Mouse (Mus musculus) hindbrain, embryonic 13.5 days (tissue): ENCODE measurements around the gene Ttc17. TPM values are rescaled to one million over a fixed set of nuclear protein-coding genes. Genes with fewer than 3 reads are reported as not detected.

Experiments
- ATAC-seq: fragments of 200-750 bp; cut with Nextera tagmentation; 2 replicates; pipeline ENCODE4 v1.8.0; 2017; ENCODE audit warnings: moderate TSS enrichment; ENCODE audit not compliant: low FRiP score
- H3K27ac ChIP-seq: fragments of 300-500 bp; sonication (generic); 2 replicates; pipeline ENCODE4 v1.5.1; 2015; ENCODE audit warnings: inconsistent platforms, mild to moderate bottlenecking, moderate library complexity
- H3K27me3 ChIP-seq: fragments of 300-500 bp; sonication (generic); 2 replicates; pipeline ENCODE4 v1.6.1; 2015; ENCODE audit warnings: mild to moderate bottlenecking, inconsistent platforms
- H3K36me3 ChIP-seq: fragments of 300-500 bp; sonication (generic); 2 replicates; pipeline ENCODE4 v1.6.1; 2015; ENCODE audit warnings: mild to moderate bottlenecking, inconsistent platforms
- H3K4me1 ChIP-seq: fragments of 300-500 bp; sonication (generic); replicated peaks from 2 replicates; pipeline ENCODE4 v1.6.1; 2015; ENCODE audit warnings: inconsistent platforms
- H3K4me2 ChIP-seq: fragments of 300-500 bp; sonication (generic); 2 replicates; pipeline ENCODE4 v1.6.1; 2015; ENCODE audit warnings: inconsistent platforms, mild to moderate bottlenecking, moderate library complexity
- H3K4me3 ChIP-seq: fragments of 300-500 bp; sonication (generic); 2 replicates; pipeline ENCODE4 v1.5.1; 2015; ENCODE audit warnings: mild to moderate bottlenecking, inconsistent platforms
- H3K9ac ChIP-seq: fragments of 300-500 bp; sonication (generic); 2 replicates; pipeline ENCODE4 v1.6.1; 2015; ENCODE audit warnings: mild to moderate bottlenecking, inconsistent platforms
- H3K9me3 ChIP-seq: fragments of 300-500 bp; sonication (generic); 2 replicates; pipeline ENCODE4 v1.6.1; 2016; ENCODE audit warnings: inconsistent platforms
- whole genome bisulfite sequencing: fragments of 180-500 bp; shearing (Covaris S2); methylation state at CpG from one replicate; pipeline ENCODE4 v1.1.7; 2015; 5-methylcytosine and 5-hydroxymethylcytosine counted together
- polyA plus RNA-seq: library from polyadenylated mRNA; unstranded; fragments of >200 nt; fragmentation: Nextera tagmentation; extraction: Ambion mirVana; gene quantifications from 2 replicates; pipeline ENCODE4 v1.2.1, GENCODE M21; 2015

Gene Ttc17
- polyA plus RNA-seq = 20.3 and 21.8 TPM in 2 replicates

- peak within 1 kb of the TSS; percentile 74 for H3K4me2 ChIP-seq
- peaks cover 38% of the 10 kb centered on the region for H3K4me1 ChIP-seq
- WGBS = under 1% methylated on average over 67 of the region's 77 CpGs
- peak within 1 kb of the TSS; percentile 94 for H3K9ac ChIP-seq
- H3K27me3 ChIP-seq = no peaks in the 10 kb centered on the region
- H3K27ac ChIP-seq = peak within 1 kb of the TSS; percentile 94
- no peaks in the 10 kb centered on the region for H3K9me3 ChIP-seq
- ATAC-seq = peak; percentile 95
- H3K4me3 ChIP-seq = peak within 1 kb of the TSS; percentile 95
- H3K36me3 ChIP-seq = peaks cover 11% of the 10 kb centered on the region; the same call in 1 of the 2 replicates
Observed at GRCm38 (mm10) chr2:94406083-94406957, at the start of gene Ttc17. Ttc17 (minus strand) TSS chr2:94406689.

- H3K27ac ChIP-seq = no peak overlapping the region
- H3K9me3 ChIP-seq = no peaks in the 10 kb centered on the region
- H3K36me3 ChIP-seq = no peaks in the 10 kb centered on the region
- no peak overlapping the region for H3K9ac ChIP-seq
- WGBS = 91% methylated on average over 8 of the region's 8 CpGs
- ATAC-seq = no peak
- no peak overlapping the region for H3K4me2 ChIP-seq
- H3K4me1 ChIP-seq = no peaks in the 10 kb centered on the region
- no peaks in the 10 kb centered on the region for H3K27me3 ChIP-seq
- no peak overlapping the region for H3K4me3 ChIP-seq
Observed at GRCm38 (mm10) chr2:94449643-94450042, 43.2 kb upstream of the Ttc17 start.

- peak overlapping the region; percentile 98 for H3K4me3 ChIP-seq
- peak overlapping the region; percentile 95 for H3K9ac ChIP-seq
- H3K36me3 ChIP-seq = no peaks in the 10 kb centered on the region
- H3K27ac ChIP-seq = peak overlapping the region; percentile 86; the same call in 1 of the 2 replicates
- peaks cover 33% of the 10 kb centered on the region for H3K4me1 ChIP-seq
- ATAC-seq = no peak
- peak overlapping the region; percentile 96 for H3K4me2 ChIP-seq
- H3K27me3 ChIP-seq = no peaks in the 10 kb centered on the region
- under 1% methylated on average over 10 of the region's 10 CpGs for WGBS
- no peaks in the 10 kb centered on the region for H3K9me3 ChIP-seq
Observed at GRCm38 (mm10) chr2:94436952-94437351, 30.5 kb upstream of the Ttc17 start.

GRCm38 (mm10) chr2:94435481-94435880, 29.0 kb upstream of the Ttc17 start:
- Histone ChIP-seq H3K9ac (0 out of 2 replicates have a peak overlapping the region, but pooled peaks have one; percentile 19), H3K27me3 (no peaks in the 10 kb centered on the region), H3K4me3 (no peak overlapping the region), H3K4me2 (no peak overlapping the region), H3K9me3 (no peaks in the 10 kb centered on the region), H3K4me1 (peaks cover 33% of the 10 kb centered on the region), H3K36me3 (no peaks in the 10 kb centered on the region), H3K27ac (no peak overlapping the region)
- WGBS = 85% methylated on average over 7 of the region's 7 CpGs
- no peak for ATAC-seq

- no peak for ATAC-seq
- H3K36me3 ChIP-seq = no peaks in the 10 kb centered on the region
- H3K9ac ChIP-seq = peak overlapping the region; percentile 19; the same call in 1 of the 2 replicates
- H3K4me2 ChIP-seq = no peak overlapping the region
- H3K27ac ChIP-seq = no peak overlapping the region
- 65% methylated on average over 1 of the region's 1 CpGs for WGBS
- peaks cover 33% of the 10 kb centered on the region for H3K4me1 ChIP-seq
- no peak overlapping the region for H3K4me3 ChIP-seq
- H3K9me3 ChIP-seq = no peaks in the 10 kb centered on the region
- no peaks in the 10 kb centered on the region for H3K27me3 ChIP-seq
Observed at GRCm38 (mm10) chr2:94434833-94435232, 28.3 kb upstream of the Ttc17 start.

- ATAC-seq = no peak
- H3K4me2 ChIP-seq = no peak overlapping the region
- H3K36me3 ChIP-seq = peaks cover 6% of the 10 kb centered on the region
- no peaks in the 10 kb centered on the region for H3K9me3 ChIP-seq
- no peak overlapping the region for H3K27ac ChIP-seq
- H3K4me3 ChIP-seq = no peak overlapping the region
- H3K27me3 ChIP-seq = no peaks in the 10 kb centered on the region
- H3K4me1 ChIP-seq = peaks cover 32% of the 10 kb centered on the region
- no peak overlapping the region for H3K9ac ChIP-seq
- WGBS = 88% methylated on average over 2 of the region's 2 CpGs
Observed at GRCm38 (mm10) chr2:94432214-94432613, 25.7 kb upstream of the Ttc17 start.

GRCm38 (mm10) chr2:94428456-94428855, 22.0 kb upstream of the Ttc17 start:
- Histone ChIP-seq H3K4me2 (no peak overlapping the region), H3K36me3 (peaks cover 37% of the 10 kb centered on the region), H3K4me1 (peaks cover 6% of the 10 kb centered on the region), H3K27ac (no peak overlapping the region), H3K9me3 (no peaks in the 10 kb centered on the region), H3K9ac (no peak overlapping the region), H3K4me3 (no peak overlapping the region), H3K27me3 (no peaks in the 10 kb centered on the region)
- 96% methylated on average over 1 of the region's 1 CpGs for WGBS
- ATAC-seq = no peak

- 45% methylated on average over 3 of the region's 3 CpGs for WGBS
- Histone ChIP-seq H3K27ac (no peak overlapping the region), H3K27me3 (no peaks in the 10 kb centered on the region), H3K4me2 (peak overlapping the region; percentile 74), H3K9me3 (no peaks in the 10 kb centered on the region), H3K36me3 (peaks cover 17% of the 10 kb centered on the region), H3K4me1 (peaks cover 36% of the 10 kb centered on the region), H3K9ac (peak overlapping the region; percentile 94), H3K4me3 (peak overlapping the region; percentile 95)
- ATAC-seq = peak; percentile 3; the same call in 1 of the 2 replicates
Observed at GRCm38 (mm10) chr2:94407441-94407840, 952 bp upstream of the Ttc17 start.

- H3K27me3 ChIP-seq = no peaks in the 10 kb centered on the region
- H3K27ac ChIP-seq = no peak overlapping the region
- H3K9ac ChIP-seq = peak overlapping the region; percentile 94
- peak overlapping the region; percentile 74 for H3K4me2 ChIP-seq
- 5% methylated on average over 13 of the region's 13 CpGs for WGBS
- peak; percentile 37; the same call in 1 of the 2 replicates for ATAC-seq
- peaks cover 36% of the 10 kb centered on the region for H3K4me1 ChIP-seq
- H3K4me3 ChIP-seq = peak overlapping the region; percentile 95
- no peaks in the 10 kb centered on the region for H3K9me3 ChIP-seq
- peaks cover 16% of the 10 kb centered on the region for H3K36me3 ChIP-seq
Observed at GRCm38 (mm10) chr2:94407021-94407420, 532 bp upstream of the Ttc17 start.

- Histone ChIP-seq H3K9ac (peak overlapping the region; percentile 94), H3K27me3 (no peaks in the 10 kb centered on the region), H3K4me3 (peak overlapping the region; percentile 95), H3K4me2 (peak overlapping the region; percentile 74), H3K4me1 (peaks cover 41% of the 10 kb centered on the region), H3K27ac (peak overlapping the region; percentile 94), H3K9me3 (no peaks in the 10 kb centered on the region), H3K36me3 (0 out of 2 replicates have a peak, but pooled peaks cover 4% of the 10 kb centered on the region)
- 0 out of 2 replicates have a peak, but pooled peaks have one; percentile 1 for ATAC-seq
- WGBS = 11% methylated on average over 21 of the region's 21 CpGs
Observed at GRCm38 (mm10) chr2:94405397-94406082, 949 bp downstream of the Ttc17 start.

- H3K4me1 ChIP-seq = peaks cover 41% of the 10 kb centered on the region
- H3K27me3 ChIP-seq = no peaks in the 10 kb centered on the region
- H3K27ac ChIP-seq = no peak overlapping the region
- 65% methylated on average over 10 of the region's 10 CpGs for WGBS
- peak overlapping the region; percentile 74 for H3K4me2 ChIP-seq
- no peaks in the 10 kb centered on the region for H3K36me3 ChIP-seq
- H3K9ac ChIP-seq = 0 out of 2 replicates have a peak overlapping the region, but pooled peaks have one; percentile 51
- H3K9me3 ChIP-seq = no peaks in the 10 kb centered on the region
- H3K4me3 ChIP-seq = peak overlapping the region; percentile 95
- no peak for ATAC-seq
Observed at GRCm38 (mm10) chr2:94404512-94405240, 1.8 kb downstream of the Ttc17 start.

- Histone ChIP-seq H3K9ac (no peak overlapping the region), H3K27me3 (no peaks in the 10 kb centered on the region), H3K27ac (no peak overlapping the region), H3K9me3 (no peaks in the 10 kb centered on the region), H3K4me3 (no peak overlapping the region), H3K36me3 (no peaks in the 10 kb centered on the region), H3K4me2 (no peak overlapping the region), H3K4me1 (peaks cover 51% of the 10 kb centered on the region)
- ATAC-seq = no peak
- 97% methylated on average over 1 of the region's 1 CpGs for WGBS
Observed at GRCm38 (mm10) chr2:94402561-94402960, 3.9 kb downstream of the Ttc17 start.
